Mouse (Mus musculus) gastrocnemius, postnatal 36 days (tissue): ENCODE results near the gene 2700081O15Rik. TPM values are rescaled to one million over a fixed set of nuclear protein-coding genes. Genes with fewer than 3 reads are reported as not detected.
A peak's percentile ranks its signal among the peaks of the same experiment; 100 is the strongest.

Source experiments
- DNase-seq, 2 experiments: peaks; one replicate each; pipeline ENCODE4 v3.0.0; 2022
- intact Hi-C: fragments of 180-260 bp; cut with DNase I; formaldehyde crosslinking; loops from one replicate; pipeline ENCODE4 v1.15.1; 2025
- total RNA-seq, 2 experiments: library from RNA; stranded (reverse); gene quantifications; 2 replicates each; pipeline ENCODE4 v1.2.3; 2021

The 2700081O15Rik gene
- total RNA-seq, 2 experiments from 2014 or later = 5.7 to 6.2 TPM

GRCm38 (mm10) chr19:7417911-7418849, 755 bp downstream of the 2700081O15Rik start:
- intact Hi-C loops = loop anchor here (2.0 to 10.0 kb wide), 2 partner anchors 35 to 183 kb away; partner anchors contain the start of gene Spindoc
- DNase-seq = peak; percentile 71 to 79

DNA sequence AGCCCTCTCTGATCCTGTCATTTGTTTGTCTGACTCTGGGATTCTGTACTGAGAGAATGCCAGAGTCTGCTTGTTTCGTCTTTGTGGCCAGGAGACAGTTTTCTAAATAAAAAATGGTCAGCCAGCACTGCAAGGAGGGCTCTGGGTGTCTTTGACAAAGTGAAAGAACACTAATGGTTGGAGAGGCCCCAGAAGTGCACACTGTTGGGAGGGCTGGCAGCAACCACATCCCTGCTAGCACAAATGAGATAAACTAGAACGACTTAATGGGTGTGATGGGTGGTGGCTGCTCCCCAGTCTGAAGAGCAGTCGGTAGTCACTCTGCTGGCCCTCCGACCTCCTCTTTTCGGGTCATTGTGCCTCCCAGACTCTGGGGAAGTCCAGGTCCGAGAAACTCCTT, 1.7 kb downstream of the 2700081O15Rik start:
- intact Hi-C loops = loop anchor here (10.0 kb wide), 1 partner anchor 184 kb away; no protein-coding TSS in a partner anchor
- DNase-seq = no peak

- DNase-seq = no peak
- intact Hi-C loops = loop anchor here (2.0 to 10.0 kb wide), 2 partner anchors 157 to 355 kb away; no protein-coding TSS in a partner anchor
Measured at GRCm38 (mm10) chr19:7420108-7420507, 2.7 kb downstream of the 2700081O15Rik start.

DNA sequence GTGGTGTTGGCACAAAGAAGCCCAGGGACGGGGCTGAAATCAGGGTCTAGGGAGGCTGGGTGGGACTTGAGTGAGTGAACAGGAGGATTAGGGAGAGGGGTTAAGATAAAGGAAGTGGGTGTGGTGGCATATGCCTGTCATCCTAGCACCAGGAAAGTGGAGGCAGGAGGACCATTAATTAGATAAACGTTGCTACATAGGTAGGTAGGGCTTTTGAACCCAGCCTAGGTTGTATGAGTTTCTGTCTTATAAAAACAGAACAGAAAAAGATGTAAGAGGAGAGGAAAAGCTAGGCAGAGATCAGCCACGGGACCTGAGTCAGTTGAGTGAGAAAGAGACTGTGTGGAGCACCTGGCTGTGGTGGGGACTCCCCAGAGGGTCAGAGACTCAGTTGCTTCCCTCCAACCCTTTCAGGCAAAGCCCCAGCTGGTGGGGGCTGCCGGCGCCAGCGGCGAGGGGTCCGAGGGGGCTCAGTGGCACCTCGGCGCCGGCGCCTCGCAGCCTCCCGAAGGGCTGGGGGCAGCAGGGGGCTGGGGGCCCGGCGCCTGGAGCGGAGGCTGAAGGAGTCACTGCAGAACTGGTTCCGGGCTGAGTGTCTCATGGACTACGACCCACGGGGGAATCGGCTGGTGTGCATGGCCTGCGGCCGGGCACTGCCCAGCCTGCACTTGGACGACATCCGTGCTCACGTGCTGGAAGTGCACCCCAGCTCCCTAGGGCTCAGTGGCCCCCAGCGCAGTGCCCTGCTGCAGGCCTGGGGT, 3.6 kb downstream of the 2700081O15Rik start:
- DNase-seq = no peak
- intact Hi-C loops = loop anchor here (2.0 to 10.0 kb wide), 2 partner anchors 158 to 356 kb away; no protein-coding TSS in a partner anchor

DNA sequence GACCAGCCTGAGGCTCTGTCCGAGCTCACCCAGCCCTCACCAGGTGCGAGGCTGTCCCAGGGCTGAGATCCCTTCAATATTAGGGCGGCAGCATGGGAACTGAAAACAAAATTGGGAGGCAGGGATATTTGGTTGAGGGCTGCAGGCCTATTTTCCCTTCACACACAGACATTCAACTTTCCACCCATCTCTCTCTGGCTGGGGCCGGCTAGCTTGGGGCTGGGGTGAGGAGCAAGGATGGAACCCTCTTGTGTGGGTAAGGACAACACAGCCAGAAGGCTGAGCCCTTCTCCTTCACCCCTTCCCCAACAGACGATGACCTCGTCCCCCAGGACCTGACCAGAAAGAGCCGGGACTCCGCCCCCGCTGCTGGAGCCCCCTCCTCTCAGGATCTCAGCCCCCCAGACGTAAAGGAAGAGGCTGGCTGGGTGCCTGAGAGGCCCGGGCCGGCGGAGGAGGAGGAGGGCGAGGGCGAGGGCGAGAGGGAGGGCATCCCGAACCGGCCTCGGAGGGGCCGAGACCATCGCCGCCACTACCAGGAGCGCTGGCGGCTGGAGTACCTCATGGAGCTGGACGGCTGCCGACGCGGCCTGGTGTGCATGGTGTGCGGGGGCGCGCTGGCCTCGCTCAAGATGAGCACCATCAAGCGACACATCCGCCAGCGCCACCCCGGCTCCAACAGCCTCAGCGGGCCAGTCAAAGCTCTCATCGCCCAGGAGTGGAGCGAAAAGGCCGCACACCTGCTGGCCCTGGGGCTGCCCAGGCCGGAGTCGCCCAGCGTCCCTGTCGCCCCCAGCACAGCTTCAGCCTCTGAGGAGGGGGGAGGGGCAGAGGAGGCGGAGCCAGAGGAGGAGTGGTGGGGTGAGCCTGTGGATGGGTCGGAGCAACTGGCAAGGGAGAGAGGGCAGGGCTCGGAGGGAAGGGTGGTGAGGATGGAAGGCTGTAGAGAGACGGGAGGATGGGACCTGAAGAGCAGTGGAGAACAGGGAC, 4.5 kb downstream of the 2700081O15Rik start:
- peak; percentile 15 to 32 for DNase-seq
- intact Hi-C loops = loop anchor here (2.0 to 10.0 kb wide), 2 partner anchors 159 to 357 kb away; no protein-coding TSS in a partner anchor

- intact Hi-C loops = loop anchor here (10.0 kb wide), 1 partner anchor 358 kb away; no protein-coding TSS in a partner anchor
Measured at GRCm38 (mm10) chr19:7422656-7423027, 5.2 kb downstream of the 2700081O15Rik start.

DNA sequence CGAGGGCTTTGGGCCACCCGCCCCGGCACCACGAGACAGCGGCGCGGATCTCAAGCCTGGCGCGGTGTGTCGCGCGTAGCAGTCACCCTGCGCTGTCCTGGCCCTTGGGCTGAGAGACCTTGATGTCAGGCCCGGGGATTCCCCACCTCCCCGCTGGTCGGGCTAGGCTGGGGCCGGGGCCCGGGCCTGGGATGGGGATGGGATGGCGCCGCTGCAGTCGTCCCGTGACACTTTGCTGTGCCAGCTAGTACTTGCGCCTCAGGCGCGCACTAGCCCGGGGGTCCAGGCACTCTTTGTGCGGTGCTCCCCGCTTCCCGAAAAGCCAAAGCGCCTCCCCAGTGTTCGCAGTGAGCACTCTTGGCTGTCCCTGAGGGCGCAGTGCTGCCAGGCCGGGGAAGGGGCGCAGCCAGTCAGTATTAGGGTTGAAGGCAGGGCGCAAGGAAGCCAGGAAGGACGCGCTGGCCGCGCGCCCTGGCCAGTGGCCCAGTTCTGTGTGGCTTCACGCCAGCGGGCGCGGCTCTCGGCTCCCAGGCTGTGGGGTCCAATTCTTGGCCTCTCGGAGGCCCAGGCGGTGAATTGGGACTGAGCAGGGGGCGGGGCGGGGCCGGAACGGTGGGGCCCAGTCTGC, 5.7 kb downstream of the 2700081O15Rik start:
- intact Hi-C loops = loop anchor here (10.0 kb wide), 1 partner anchor 358 kb away; no protein-coding TSS in a partner anchor
- peak; percentile 81 to 94 for DNase-seq

More at GRCm38 (mm10) chr19:7422656-7423027, 5.2 kb downstream of the 2700081O15Rik start:
- DNase-seq = peak in 1 of 2 experiments; percentile 19

DNA sequence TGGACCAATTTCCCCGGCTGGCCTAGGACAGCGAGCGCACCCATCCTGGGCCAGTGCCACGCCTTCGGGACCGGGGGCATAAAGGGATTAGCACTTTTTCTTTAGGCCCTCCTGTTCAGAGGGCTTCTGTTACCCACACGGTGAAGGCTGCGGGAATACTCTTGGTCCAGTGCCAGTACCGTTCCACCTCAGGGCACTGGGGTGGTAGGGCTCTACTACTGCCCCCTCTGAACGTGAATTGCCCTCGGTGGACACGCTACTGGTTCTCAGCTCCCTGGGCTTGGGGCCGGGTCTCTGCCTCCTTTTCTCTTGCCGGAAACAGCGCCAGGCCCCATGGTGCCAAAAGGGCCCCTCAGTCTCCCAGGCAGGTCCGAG, 6.2 kb downstream of the 2700081O15Rik start:
- no peak for DNase-seq
- intact Hi-C loops = loop anchor here (10.0 kb wide), 1 partner anchor 359 kb away; no protein-coding TSS in a partner anchor

- no peak for DNase-seq
- intact Hi-C loops = loop anchor here (10.0 kb wide), 1 partner anchor 359 kb away; no protein-coding TSS in a partner anchor
Measured at GRCm38 (mm10) chr19:7424131-7424530, 6.7 kb downstream of the 2700081O15Rik start.

GRCm38 (mm10) chr19:7424590-7425397, 7.4 kb downstream of the 2700081O15Rik start:
- no peak for DNase-seq
- intact Hi-C loops = loop anchor here (10.0 kb wide), 1 partner anchor 360 kb away; no protein-coding TSS in a partner anchor

- intact Hi-C loops = loop anchor here (10.0 kb wide), 1 partner anchor 361 kb away; no protein-coding TSS in a partner anchor
- no peak for DNase-seq
Measured at GRCm38 (mm10) chr19:7425398-7425775, 8.0 kb downstream of the 2700081O15Rik start.

- intact Hi-C loops = no loop called here
- DNase-seq = no peak
Measured at GRCm38 (mm10) chr19:7434887-7435286, 17.5 kb downstream of the 2700081O15Rik start.

- DNase-seq = no peak
- intact Hi-C loops = no loop called here
Measured at GRCm38 (mm10) chr19:7436061-7436970, 18.9 kb downstream of the 2700081O15Rik start.

DNA sequence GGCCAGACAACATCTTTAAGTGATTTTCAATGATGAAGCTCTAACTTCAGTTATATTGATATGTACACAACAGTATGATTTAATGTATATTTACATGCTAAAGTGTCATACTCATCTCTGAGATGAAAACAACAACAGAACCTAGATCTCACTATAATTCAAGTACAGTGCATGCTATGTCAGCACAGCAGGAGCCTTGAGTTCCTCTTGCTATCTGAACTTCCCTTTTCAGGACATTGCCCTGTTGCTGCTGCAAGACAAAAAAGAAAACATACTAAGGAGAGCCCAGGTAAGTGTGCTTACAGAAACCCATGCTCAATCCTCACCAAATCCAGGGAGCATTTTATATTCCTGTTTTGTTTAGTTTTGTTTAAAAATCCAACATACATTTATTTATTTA, 20.9 kb downstream of the 2700081O15Rik start:
- no peak for DNase-seq
- intact Hi-C loops = no loop called here

GRCm38 (mm10) chr19:7441493-7441892, 24.1 kb downstream of the 2700081O15Rik start:
- intact Hi-C loops = loop anchor here (5.0 to 10.0 kb wide), 2 partner anchors 41 to 153 kb away; partner anchors contain the start of gene Rtn3
- DNase-seq = peak; percentile 23 to 45

DNA sequence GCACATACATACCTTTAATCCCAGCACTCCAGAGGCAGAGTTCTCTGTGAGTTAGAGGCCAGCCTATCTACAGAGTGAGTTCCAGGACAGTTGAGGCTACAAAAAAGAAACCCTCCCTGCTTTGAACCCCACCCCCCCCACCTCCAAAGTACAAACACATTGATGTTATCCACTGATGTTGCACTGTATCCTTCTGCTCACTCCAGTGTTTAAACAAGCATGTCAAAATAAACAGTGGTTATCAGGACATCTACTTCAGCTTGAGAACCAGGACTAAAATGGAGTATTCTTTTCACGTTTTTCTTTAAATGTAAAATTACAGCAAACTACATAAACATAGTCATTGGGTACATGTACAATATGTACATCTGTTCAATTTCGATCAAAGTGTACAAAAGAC, 27.7 kb downstream of the 2700081O15Rik start:
- DNase-seq = no peak
- intact Hi-C loops = loop anchor here (10.0 kb wide), 1 partner anchor 150 kb away; no protein-coding TSS in a partner anchor

GRCm38 (mm10) chr19:7445596-7445995, 28.2 kb downstream of the 2700081O15Rik start:
- intact Hi-C loops = loop anchor here (10.0 kb wide), 1 partner anchor 149 kb away; no protein-coding TSS in a partner anchor
- no peak for DNase-seq
